Mouse (Mus musculus) cerebellum, adult 2 months (tissue): ENCODE measurements around the gene Ano3.

Source experiments
- CTCF ChIP-seq: fragments of 200-500 bp; IDR thresholded peaks from 2 replicates; pipeline ENCODE4 v1.5.1; 2011; ENCODE audit warnings: low read depth, mild to moderate bottlenecking, control low read depth, low read length, moderate library complexity, borderline replicate concordance; ENCODE audit not compliant: insufficient read depth
- POLR2A ChIP-seq: fragments of 200-500 bp; IDR thresholded peaks from 2 replicates; pipeline ENCODE4 v1.6.1; 2011; ENCODE audit warnings: low read length, control low read depth, borderline replicate concordance; ENCODE audit not compliant: insufficient read depth

- TF ChIP-seq CTCF, result no peak
- TF ChIP-seq POLR2A, result no peak
Observed at GRCm38 (mm10) chr2:110739781-110740180, 210.9 kb downstream of the Ano3 start.
